Mouse (Mus musculus) forebrain, embryonic 16.5 days (tissue): ENCODE measurements around the gene Gata3. TPM values are rescaled to one million over a fixed set of nuclear protein-coding genes. Genes with fewer than 3 reads are reported as not detected.

Experiments used
- ATAC-seq: fragments of 200-750 bp; cut with Nextera tagmentation; 2 replicates; pipeline ENCODE4 v1.8.0; 2017; ENCODE audit warnings: mild to moderate bottlenecking, moderate library complexity
- H3K27ac ChIP-seq: fragments of 300-500 bp; sonication (generic); 2 replicates; pipeline ENCODE4 v1.5.1; 2014; ENCODE audit warnings: low read length, control low read depth
- H3K27me3 ChIP-seq: fragments of 300-500 bp; sonication (generic); replicated peaks from 2 replicates; pipeline ENCODE4 v1.6.1; 2014; ENCODE audit warnings: low read length; ENCODE audit not compliant: control insufficient read depth, insufficient read depth
- H3K36me3 ChIP-seq: fragments of 300-500 bp; sonication (generic); 2 replicates; pipeline ENCODE4 v1.6.1; 2014; ENCODE audit not compliant: control insufficient read depth, insufficient read depth
- H3K4me1 ChIP-seq: fragments of 300-500 bp; sonication (generic); replicated peaks from 2 replicates; pipeline ENCODE4 v1.6.1; 2014; ENCODE audit warnings: low read length; ENCODE audit not compliant: control insufficient read depth, insufficient read depth
- H3K4me2 ChIP-seq: fragments of 300-500 bp; sonication (generic); 2 replicates; pipeline ENCODE4 v1.6.1; 2014; ENCODE audit warnings: mild to moderate bottlenecking, low read length, control low read depth
- H3K4me3 ChIP-seq: fragments of 300-500 bp; sonication (generic); replicated peaks from 2 replicates; pipeline ENCODE4 v1.5.1; 2014; ENCODE audit warnings: mild to moderate bottlenecking, low read length, control low read depth
- H3K9ac ChIP-seq: fragments of 300-500 bp; sonication (generic); replicated peaks from 2 replicates; pipeline ENCODE4 v1.6.1; 2014; ENCODE audit warnings: low read depth, low read length, control low read depth
- H3K9me3 ChIP-seq: fragments of 300-500 bp; sonication (generic); 2 replicates; pipeline ENCODE4 v1.6.1; 2016; ENCODE audit warnings: low read length; ENCODE audit not compliant: control insufficient read depth
- WGBS: fragments of 180-500 bp; shearing (Covaris S2); extraction: QIAGEN DNeasy Blood & Tissue Kit; methylation state at CpG from one replicate; pipeline ENCODE4 v1.1.7; 2014; 5-methylcytosine and 5-hydroxymethylcytosine counted together
- polyA plus RNA-seq: library from polyadenylated mRNA; unstranded; fragments of >200 nt; fragmentation: Nextera tagmentation; extraction: Ambion mirVana; gene quantifications from 2 replicates; pipeline ENCODE4 v1.2.1, GENCODE M21; 2015

Gata3 gene
- polyA plus RNA-seq, 1 experiment from 2014 or later = 0.42 TPM

DNA sequence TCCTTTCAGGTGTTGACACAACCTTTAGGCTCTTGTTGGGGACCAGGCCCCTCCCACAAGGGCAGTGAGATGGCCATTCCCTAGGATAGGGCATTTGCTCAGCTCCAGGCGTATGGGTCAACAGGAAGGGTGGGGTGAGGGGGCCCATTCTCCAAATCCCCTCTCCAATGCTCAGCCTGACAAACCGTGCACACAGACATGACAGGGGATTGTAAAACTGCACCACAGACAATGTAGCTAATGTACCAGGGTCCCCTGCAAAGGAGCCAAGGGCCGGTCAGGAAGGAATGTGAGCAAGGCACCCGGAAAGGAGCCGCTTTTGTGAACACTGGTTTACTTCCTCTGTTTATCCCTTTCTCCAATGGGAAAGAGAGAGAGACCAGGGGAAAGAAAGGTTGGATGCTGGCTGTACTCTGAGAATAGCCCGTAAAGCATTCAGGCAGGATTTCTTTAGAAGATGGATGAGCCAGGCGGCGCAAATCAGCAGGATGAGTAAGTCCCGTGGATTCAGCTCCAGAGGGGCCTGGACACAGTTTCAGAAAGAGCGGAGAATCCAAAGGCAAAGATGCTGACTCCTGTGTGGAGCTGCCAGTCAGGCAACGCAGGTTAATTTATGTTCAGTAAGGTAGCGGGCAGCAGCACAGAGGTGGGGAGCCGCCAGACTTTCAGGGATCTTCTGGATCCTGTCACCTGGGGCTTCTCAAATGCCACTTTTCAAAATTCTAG is 36.8 kb downstream of the Gata3 start:
- H3K27ac ChIP-seq = no peak overlapping the region
- H3K4me1 ChIP-seq = no peaks in the 10 kb centered on the region
- H3K4me3 ChIP-seq = no peak overlapping the region
- ATAC-seq = no peak
- no peak overlapping the region for H3K4me2 ChIP-seq
- 54% methylated on average over 13 of the region's 13 CpGs for WGBS
- no peaks in the 10 kb centered on the region for H3K9me3 ChIP-seq
- no peaks in the 10 kb centered on the region for H3K27me3 ChIP-seq
- H3K36me3 ChIP-seq = no peaks in the 10 kb centered on the region
- no peak overlapping the region for H3K9ac ChIP-seq

DNA sequence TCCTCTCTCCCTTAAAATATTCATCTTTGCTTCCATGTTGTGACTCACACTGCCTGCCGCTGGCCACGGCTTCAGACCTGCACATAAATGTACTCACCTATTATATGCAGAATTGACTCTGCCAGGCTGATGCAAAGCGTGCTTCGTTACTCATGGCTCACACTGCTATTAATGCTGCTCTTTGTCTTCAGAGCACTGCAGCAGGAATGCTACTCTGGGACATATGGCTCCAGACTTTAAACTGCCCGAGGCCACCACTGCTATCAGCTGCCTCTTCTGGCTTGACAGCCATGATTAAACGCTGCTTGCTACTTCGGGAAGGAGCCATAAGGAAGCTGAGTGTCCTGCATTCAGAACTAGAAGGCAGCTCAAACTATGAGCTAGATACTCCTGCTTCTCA is 54.6 kb downstream of the Gata3 start:
- WGBS = 52% methylated on average over 7 of the region's 7 CpGs
- Histone ChIP-seq H3K4me1 (no peaks in the 10 kb centered on the region), H3K9ac (no peak overlapping the region), H3K4me3 (no peak overlapping the region), H3K9me3 (no peaks in the 10 kb centered on the region), H3K36me3 (no peaks in the 10 kb centered on the region), H3K27me3 (no peaks in the 10 kb centered on the region), H3K4me2 (no peak overlapping the region), H3K27ac (no peak overlapping the region)
- 0 out of 2 replicates have a peak, but pooled peaks have one; percentile 40 for ATAC-seq

DNA sequence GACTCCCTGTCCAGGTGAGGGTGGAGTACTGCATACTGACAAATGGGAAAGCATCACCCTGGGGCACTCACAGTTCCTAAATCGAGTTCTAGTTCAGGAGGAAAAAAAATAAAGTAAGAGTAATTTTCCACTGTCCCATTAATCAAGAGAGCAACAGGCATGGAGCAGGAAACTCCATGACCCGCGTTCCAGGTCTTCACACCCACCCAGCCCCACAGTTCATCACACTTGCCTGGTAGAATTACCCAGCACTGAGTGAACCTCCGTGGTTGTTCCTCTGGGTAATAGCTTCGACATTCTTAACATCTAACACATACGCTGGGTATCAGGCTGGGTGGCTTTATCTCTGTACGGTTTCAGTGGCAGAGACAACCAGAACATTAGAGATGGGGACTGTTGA is 56.1 kb downstream of the Gata3 start:
- no peaks in the 10 kb centered on the region for H3K4me1 ChIP-seq
- no peak overlapping the region for H3K4me2 ChIP-seq
- H3K27ac ChIP-seq = no peak overlapping the region
- no peaks in the 10 kb centered on the region for H3K27me3 ChIP-seq
- 91% methylated on average over 7 of the region's 7 CpGs for whole genome bisulfite sequencing
- no peaks in the 10 kb centered on the region for H3K36me3 ChIP-seq
- no peak overlapping the region for H3K9ac ChIP-seq
- no peaks in the 10 kb centered on the region for H3K9me3 ChIP-seq
- ATAC-seq = no peak
- no peak overlapping the region for H3K4me3 ChIP-seq

DNA sequence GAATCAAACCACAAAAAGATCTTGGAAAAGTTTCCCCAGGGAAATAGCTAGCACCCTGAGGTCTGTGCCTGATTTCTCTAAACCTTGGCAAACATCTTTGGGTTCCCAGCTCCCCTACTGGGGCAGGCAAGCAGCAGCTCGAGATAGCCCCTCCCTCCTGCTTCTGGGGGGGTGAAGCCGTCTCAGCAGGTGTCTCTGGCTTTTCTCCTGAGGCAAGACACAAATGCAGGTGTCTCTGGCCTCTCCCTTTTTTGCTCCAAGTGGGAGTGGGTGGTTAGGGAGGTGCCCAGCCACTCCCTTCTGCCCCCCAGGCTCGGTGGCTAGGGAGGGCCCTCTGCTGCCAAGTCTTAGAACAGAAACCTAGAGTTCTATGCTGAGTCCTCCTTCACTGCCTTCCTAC is 62.2 kb downstream of the Gata3 start:
- H3K27ac ChIP-seq = no peak overlapping the region
- no peak overlapping the region for H3K4me3 ChIP-seq
- no peak overlapping the region for H3K4me2 ChIP-seq
- ATAC-seq = no peak
- H3K36me3 ChIP-seq = no peaks in the 10 kb centered on the region
- H3K9ac ChIP-seq = no peak overlapping the region
- no peaks in the 10 kb centered on the region for H3K9me3 ChIP-seq
- no peaks in the 10 kb centered on the region for H3K4me1 ChIP-seq
- no peaks in the 10 kb centered on the region for H3K27me3 ChIP-seq
- WGBS = 27% methylated on average over 3 of the region's 3 CpGs

DNA sequence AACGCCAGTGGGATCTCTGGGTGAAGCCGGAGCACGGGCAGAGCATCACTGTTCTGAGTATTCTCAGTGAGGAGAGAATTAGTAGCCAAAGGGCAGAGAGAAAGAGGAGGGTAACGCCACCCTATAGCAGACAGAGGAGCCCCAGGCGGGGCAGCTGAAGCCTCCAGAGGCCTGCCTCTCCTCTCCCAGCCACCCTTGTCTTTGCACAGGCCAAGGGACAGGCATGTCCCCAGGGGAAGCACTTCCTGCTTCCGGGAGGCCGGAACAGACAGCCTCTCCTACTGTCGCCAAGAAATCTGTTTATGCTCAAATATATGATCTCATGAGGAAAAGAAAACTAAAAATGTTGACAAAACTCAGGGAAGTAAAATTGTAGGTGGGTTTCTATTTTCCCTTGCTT is 69.2 kb downstream of the Gata3 start:
- ATAC-seq = no peak
- Histone ChIP-seq H3K27me3 (no peaks in the 10 kb centered on the region), H3K4me2 (no peak overlapping the region), H3K36me3 (no peaks in the 10 kb centered on the region), H3K9me3 (no peaks in the 10 kb centered on the region), H3K4me1 (no peaks in the 10 kb centered on the region), H3K4me3 (no peak overlapping the region), H3K9ac (no peak overlapping the region), H3K27ac (no peak overlapping the region)
- 90% methylated on average over 8 of the region's 8 CpGs for WGBS

DNA sequence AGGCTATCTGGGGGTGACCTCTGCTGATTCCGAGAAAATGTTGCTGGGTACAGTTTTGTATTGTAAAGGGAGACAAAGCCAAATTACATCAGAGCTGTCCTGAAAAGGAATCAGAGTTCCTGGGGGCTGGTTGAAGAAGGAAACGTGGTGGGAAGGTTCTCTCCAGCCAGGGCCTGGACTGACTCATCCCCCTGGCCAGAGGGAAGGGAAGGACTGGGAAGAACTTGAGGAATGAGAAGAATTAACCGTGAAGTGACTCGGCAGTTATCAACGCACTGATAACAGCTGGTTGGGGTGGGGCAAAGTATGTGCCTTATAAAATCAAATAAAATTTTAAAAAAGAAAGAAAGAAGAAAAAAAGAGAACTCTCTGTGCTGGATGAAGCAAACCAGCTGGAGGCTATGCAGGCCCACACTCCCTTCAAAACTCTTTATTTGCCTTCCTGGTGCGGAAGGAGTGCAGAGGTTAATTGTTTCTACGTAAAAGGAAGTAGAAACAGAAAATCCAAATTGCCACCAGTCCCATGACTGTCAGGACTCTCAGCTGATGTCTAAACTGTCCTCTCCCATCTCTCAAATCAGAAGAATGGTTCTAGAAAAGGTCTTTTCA is 71.6 kb downstream of the Gata3 start:
- Histone ChIP-seq H3K4me3 (no peak overlapping the region), H3K9me3 (no peaks in the 10 kb centered on the region), H3K4me1 (no peaks in the 10 kb centered on the region), H3K9ac (no peak overlapping the region), H3K4me2 (no peak overlapping the region), H3K27ac (no peak overlapping the region), H3K36me3 (no peaks in the 10 kb centered on the region), H3K27me3 (no peaks in the 10 kb centered on the region)
- 75% methylated on average over 7 of the region's 7 CpGs for WGBS
- no peak for ATAC-seq

Other genes with a start within 250 kb of the Gata3 start
- not detected in 2 replicates for gene 4930412O13Rik, start 8.8 kb downstream of the Gata3 start, polyA plus RNA-seq
- not detected in 2 replicates for gene 9230102O04Rik, start 494 bp downstream of the Gata3 start, polyA plus RNA-seq
- 14.3 and 14.5 TPM in 2 replicates for gene Taf3, start 158.6 kb upstream of the Gata3 start, polyA plus RNA-seq
- 543 and 544 TPM in 2 replicates for gene Atp5c1, start 190.5 kb upstream of the Gata3 start, polyA plus RNA-seq
- gene Kin, start 190.6 kb upstream of the Gata3 start, polyA plus RNA-seq = 34.2 and 39.8 TPM in 2 replicates
- gene Itih2, start 241.4 kb upstream of the Gata3 start, polyA plus RNA-seq = 2.1 and 3.8 TPM in 2 replicates